Mouse (Mus musculus) liver, embryonic 16.5 days (tissue): Measurements from ENCODE around the gene Scgb1c1. TPM values are rescaled to one million over a fixed set of nuclear protein-coding genes. Genes with fewer than 3 reads are reported as not detected.

Experiments used
- ATAC-seq: fragments of 200-750 bp; cut with Nextera tagmentation; 2 replicates; pipeline ENCODE4 v1.8.0; 2017; ENCODE audit warnings: low read depth, mild to moderate bottlenecking, moderate number of reproducible peaks, moderate library complexity
- H3K27ac ChIP-seq: fragments of 300-500 bp; sonication (generic); 2 replicates; pipeline ENCODE4 v1.5.1; 2014; ENCODE audit warnings: mild to moderate bottlenecking, low read length
- H3K27me3 ChIP-seq: fragments of 300-500 bp; sonication (generic); 2 replicates; pipeline ENCODE4 v1.6.1; 2014; ENCODE audit warnings: low read depth, low read length, mixed read lengths; ENCODE audit not compliant: control insufficient read depth, insufficient read depth
- H3K36me3 ChIP-seq: fragments of 300-500 bp; sonication (generic); 2 replicates; pipeline ENCODE4 v1.6.1; 2014; ENCODE audit warnings: mild to moderate bottlenecking; ENCODE audit not compliant: control insufficient read depth, insufficient read depth
- H3K4me1 ChIP-seq: fragments of 300-500 bp; sonication (generic); 2 replicates; pipeline ENCODE4 v1.6.1; 2014; ENCODE audit warnings: low read depth, low read length, mixed read lengths; ENCODE audit not compliant: control insufficient read depth
- H3K4me2 ChIP-seq: fragments of 300-500 bp; sonication (generic); 2 replicates; pipeline ENCODE4 v1.6.1; 2014; ENCODE audit warnings: low read depth, low read length, mixed read lengths
- H3K4me3 ChIP-seq: fragments of 300-500 bp; sonication (generic); 2 replicates; pipeline ENCODE4 v1.5.1; 2014; ENCODE audit warnings: low read depth, mild to moderate bottlenecking, low read length
- H3K9ac ChIP-seq: fragments of 300-500 bp; sonication (generic); 2 replicates; pipeline ENCODE4 v1.6.1; 2014; ENCODE audit warnings: low read depth, low read length
- H3K9me3 ChIP-seq: fragments of 300-500 bp; sonication (generic); replicated peaks from 2 replicates; pipeline ENCODE4 v1.6.1; 2016; ENCODE audit warnings: low read length; ENCODE audit not compliant: control insufficient read depth
- WGBS: fragments of 180-500 bp; shearing (Covaris S2); extraction: QIAGEN DNeasy Blood & Tissue Kit; methylation state at CpG from one replicate; pipeline ENCODE4 v1.1.7; 2014; ENCODE audit not compliant: insufficient replicate concordance; 5-methylcytosine and 5-hydroxymethylcytosine counted together
- polyA plus RNA-seq: library from polyadenylated mRNA; unstranded; fragments of >200 nt; fragmentation: Nextera tagmentation; extraction: Ambion mirVana; gene quantifications from 2 replicates; pipeline ENCODE4 v1.2.1, GENCODE M21; 2015

Gene Scgb1c1
- polyA plus RNA-seq, 1 experiment from 2014 or later: not detected

DNA sequence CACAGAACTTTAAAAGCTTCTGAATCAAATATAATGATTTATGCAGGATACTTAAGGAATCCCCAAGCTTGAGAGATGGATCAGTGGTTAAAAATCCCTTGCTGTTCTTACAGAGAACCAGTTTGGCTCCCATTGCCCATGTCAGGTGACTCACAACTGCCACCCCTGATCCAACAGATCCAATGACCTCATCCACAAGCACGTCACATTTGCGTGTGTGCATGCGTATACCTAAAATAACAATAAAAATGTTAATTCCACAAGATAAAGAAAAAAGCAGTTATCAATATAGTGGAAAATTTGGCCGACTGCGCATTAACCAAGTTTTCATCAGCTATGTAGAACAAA is 24.1 kb upstream of the Scgb1c1 start:
- 61% methylated on average over 5 of the region's 5 CpGs for WGBS
- Histone ChIP-seq H3K27ac (no peak overlapping the region), H3K4me1 (no peaks in the 10 kb centered on the region; the same call in 1 of the 2 replicates), H3K27me3 (no peaks in the 10 kb centered on the region), H3K9ac (no peak overlapping the region), H3K4me3 (peak overlapping the region; percentile 48), H3K9me3 (no peaks in the 10 kb centered on the region), H3K36me3 (no peaks in the 10 kb centered on the region), H3K4me2 (peak overlapping the region; percentile 64)
- no peak for ATAC-seq

DNA sequence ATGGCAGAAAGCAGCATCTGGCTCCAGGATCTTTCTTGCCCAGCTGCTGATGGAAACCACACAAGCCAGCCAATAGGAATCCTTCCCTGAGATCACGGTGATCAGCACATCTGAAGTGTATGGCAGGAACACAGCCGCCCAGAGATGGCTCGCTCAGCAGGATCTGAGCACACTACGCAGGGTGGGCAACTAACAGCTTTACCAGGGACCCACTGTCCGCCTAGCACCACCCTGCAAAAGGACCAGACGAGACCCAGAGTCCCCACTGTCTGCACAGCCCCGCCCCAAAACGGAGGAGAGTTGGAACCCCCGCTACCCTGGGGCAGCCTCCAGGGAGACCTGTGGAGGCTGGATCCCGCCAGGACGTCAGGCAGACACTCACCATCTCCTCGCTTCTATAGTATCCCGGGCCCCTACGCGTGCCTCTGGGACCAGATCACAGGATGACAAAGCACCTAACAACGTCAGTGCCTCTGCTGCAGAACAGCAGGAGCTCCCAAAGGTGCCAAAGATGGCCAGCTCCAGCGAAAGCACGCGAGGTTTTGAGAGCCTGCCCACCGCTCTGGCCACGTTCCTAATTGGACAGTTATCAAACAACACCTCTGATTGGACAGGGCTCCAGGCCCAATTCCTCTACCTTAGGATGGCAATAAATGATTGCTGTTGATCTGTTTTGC is 23.6 kb upstream of the Scgb1c1 start, which contains the start of gene Zfp941:
Zfp941 (minus strand) TSS at position 526 of the 677 bp plus-strand sequence.
- peak within 1 kb of the TSS; percentile 64 for H3K4me2 ChIP-seq
- H3K4me3 ChIP-seq: peak within 1 kb of the TSS; percentile 48
- no peaks in the 10 kb centered on the region; the same call in 1 of the 2 replicates for H3K4me1 ChIP-seq
- peak within 1 kb of the TSS; percentile 39; the same call in 1 of the 2 replicates for H3K9ac ChIP-seq
- ATAC-seq: peak; percentile 35; the same call in 1 of the 2 replicates
- H3K36me3 ChIP-seq: no peaks in the 10 kb centered on the region
- no peaks in the 10 kb centered on the region for H3K27me3 ChIP-seq
- no peak within 1 kb of the TSS for H3K27ac ChIP-seq
- 3% methylated on average over 21 of the region's 21 CpGs for WGBS
- H3K9me3 ChIP-seq: no peaks in the 10 kb centered on the region

DNA sequence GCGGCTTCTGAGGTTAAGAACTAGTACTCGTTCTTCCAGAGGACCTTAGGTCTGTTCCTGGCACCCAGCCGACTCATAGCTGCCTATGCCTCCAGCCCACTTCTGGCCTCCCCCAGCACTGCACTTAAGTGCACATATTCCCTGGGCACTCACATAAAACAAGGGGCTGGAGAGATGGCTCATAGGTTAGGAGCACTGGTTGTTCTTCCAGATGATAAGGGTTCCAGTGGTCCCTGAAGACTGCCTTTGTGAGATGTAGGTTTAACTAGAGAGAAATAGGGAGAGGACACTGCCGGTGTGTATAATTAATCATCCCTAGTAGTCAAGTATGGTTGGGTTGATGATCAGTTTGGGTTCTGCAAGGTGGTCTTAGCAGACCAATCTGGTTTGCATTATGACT is 22.6 kb upstream of the Scgb1c1 start:
- no peak for ATAC-seq
- WGBS: 68% methylated on average over 4 of the region's 4 CpGs
- no peak overlapping the region for H3K4me3 ChIP-seq

DNA sequence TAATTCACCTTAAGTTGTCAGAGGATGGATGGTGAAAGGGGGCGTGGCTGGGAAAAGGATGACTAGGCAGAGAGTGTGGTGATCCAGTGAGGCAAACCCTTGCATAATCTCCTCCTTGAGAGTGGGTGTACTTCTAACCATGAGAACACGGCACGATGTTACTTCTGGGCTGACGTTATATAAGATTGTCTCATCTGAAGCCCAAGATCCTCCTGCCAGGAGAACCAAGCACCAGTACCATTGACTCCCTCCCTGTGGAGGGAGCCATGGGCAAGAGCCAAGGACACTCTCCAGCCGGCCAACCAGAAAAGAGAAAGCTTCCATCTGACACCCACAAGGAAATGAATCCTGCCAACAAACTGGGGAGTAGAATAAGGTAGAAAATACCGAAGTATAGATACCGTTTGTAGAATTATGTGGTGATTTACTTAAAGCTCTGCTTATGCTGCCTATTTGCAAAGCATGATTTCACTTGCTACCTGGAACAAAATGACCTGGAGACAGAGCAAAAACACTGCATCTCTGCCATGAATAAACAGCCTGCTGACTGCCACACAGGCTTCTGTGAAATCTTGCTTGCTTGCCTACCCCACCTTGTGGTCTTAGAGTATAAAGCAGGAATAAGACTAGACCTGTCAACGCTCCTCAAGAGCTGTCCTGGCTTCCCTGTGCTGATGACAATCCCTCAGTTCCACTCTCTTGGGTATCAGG is 17.0 kb upstream of the Scgb1c1 start:
- no peaks in the 10 kb centered on the region for H3K27me3 ChIP-seq
- H3K9ac ChIP-seq: no peak overlapping the region
- peak; percentile 48; the same call in 1 of the 2 replicates for ATAC-seq
- no peak overlapping the region for H3K27ac ChIP-seq
- no peaks in the 10 kb centered on the region for H3K4me1 ChIP-seq
- WGBS: 25% methylated on average over 8 of the region's 8 CpGs
- 0 out of 2 replicates have a peak overlapping the region, but pooled peaks have one; percentile 12 for H3K4me2 ChIP-seq
- no peak overlapping the region for H3K4me3 ChIP-seq
- no peaks in the 10 kb centered on the region for H3K9me3 ChIP-seq
- no peaks in the 10 kb centered on the region for H3K36me3 ChIP-seq

More for the DNA sequence above, 22.6 kb upstream of the Scgb1c1 start:
- no peak overlapping the region for H3K4me2 ChIP-seq
- no peak overlapping the region for H3K27ac ChIP-seq
- no peaks in the 10 kb centered on the region for H3K27me3 ChIP-seq
- H3K4me1 ChIP-seq: no peaks in the 10 kb centered on the region; the same call in 1 of the 2 replicates
- H3K36me3 ChIP-seq: no peaks in the 10 kb centered on the region
- no peaks in the 10 kb centered on the region for H3K9me3 ChIP-seq
- H3K9ac ChIP-seq: no peak overlapping the region

DNA sequence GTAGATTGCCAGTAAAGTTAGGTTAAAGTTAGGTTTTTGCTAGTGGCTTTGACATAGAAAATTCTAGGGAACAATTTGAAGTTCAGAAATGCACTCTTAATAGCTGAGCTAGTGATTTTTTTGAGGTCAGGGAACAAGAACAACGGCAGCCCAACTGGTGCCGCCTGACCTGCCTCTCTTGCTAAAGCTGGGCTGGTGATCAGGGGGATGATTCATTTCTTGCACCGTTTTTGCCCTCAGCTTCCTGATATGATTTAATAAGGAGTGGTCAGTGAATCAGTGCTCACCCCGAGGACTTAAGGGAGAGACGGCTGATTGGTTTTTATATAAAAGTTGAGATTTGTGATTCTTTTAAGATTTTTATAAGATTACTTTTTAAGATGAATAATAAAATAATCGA is 13.9 kb upstream of the Scgb1c1 start:
- Histone ChIP-seq H3K27me3 (no peaks in the 10 kb centered on the region), H3K36me3 (no peaks in the 10 kb centered on the region), H3K27ac (no peak overlapping the region), H3K4me3 (no peak overlapping the region), H3K4me1 (no peaks in the 10 kb centered on the region; the same call in 1 of the 2 replicates), H3K9me3 (no peaks in the 10 kb centered on the region), H3K9ac (no peak overlapping the region), H3K4me2 (no peak overlapping the region)
- WGBS: 48% methylated on average over 6 of the region's 6 CpGs
- no peak for ATAC-seq

DNA sequence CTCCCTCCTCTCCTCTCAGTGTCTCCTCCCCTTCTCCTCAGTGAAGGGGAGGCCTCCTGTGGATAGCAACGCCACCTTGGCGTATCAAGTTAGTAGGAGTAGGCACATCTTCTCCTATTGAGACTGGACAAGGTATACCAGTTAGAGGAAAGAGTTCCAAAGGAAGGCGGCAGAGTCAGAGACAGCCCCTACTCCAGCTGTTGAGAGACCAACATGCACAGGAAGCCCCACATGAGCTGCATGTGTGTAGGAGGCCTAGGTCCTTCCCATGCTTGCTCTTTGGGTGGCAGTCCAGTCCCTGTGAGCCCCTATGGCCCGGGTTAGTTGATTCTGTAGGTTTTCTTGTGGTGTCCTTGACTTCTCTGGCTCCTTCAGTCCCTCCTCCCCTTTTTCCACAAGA is 12.0 kb upstream of the Scgb1c1 start:
- no peak overlapping the region for H3K4me2 ChIP-seq
- no peak for ATAC-seq
- H3K27me3 ChIP-seq: no peaks in the 10 kb centered on the region
- no peak overlapping the region for H3K9ac ChIP-seq
- no peak overlapping the region for H3K4me3 ChIP-seq
- 61% methylated on average over 4 of the region's 4 CpGs for WGBS
- H3K27ac ChIP-seq: no peak overlapping the region
- H3K36me3 ChIP-seq: no peaks in the 10 kb centered on the region
- no peaks in the 10 kb centered on the region for H3K9me3 ChIP-seq
- no peaks in the 10 kb centered on the region; the same call in 1 of the 2 replicates for H3K4me1 ChIP-seq

DNA sequence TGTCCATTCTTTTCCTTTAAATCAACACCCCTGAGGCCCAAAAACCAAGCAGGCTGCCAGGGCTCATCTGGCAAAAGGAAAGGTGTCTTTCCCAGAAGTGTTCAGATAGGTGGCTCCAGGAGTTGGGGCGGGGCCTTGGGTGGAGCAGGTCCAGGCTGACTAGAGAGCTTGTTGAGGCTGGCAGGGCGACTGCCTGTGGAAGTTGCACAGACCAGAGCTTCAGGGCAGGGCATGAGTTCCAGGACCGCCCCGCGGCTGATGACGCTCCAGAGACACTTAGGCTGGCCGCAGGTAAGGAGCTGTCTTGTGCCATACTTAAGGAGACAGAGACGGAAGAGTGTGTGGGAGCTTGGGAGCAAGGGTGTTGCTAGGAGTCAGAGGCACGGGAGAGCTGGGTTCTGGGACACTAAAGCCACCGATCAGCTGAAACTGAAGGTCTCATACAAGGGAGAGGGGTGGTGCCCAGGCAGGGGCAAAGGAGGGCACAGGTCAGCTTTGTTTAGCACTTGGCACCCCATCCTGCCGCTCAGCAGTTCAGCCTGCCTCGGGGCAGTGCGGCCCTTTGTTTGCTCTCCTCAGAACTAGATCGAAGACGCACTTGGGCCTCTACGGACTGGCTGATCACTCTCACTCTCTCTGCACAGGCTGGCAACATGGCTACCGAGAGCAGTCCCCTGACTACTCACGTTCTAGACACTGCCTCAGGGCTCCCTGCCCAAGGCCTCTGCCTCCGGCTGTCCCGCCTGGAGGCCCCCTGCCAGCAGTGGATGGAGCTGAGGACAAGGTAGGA is 10.2 kb upstream of the Scgb1c1 start, which contains the start of gene Urah:
Urah (plus strand) TSS at position 51 of the 790 bp plus-strand sequence.
- 43% methylated on average over 20 of the region's 20 CpGs for WGBS
- H3K27ac ChIP-seq: peak within 1 kb of the TSS; percentile 2; the same call in 1 of the 2 replicates
- peak; percentile 62 for ATAC-seq
- H3K36me3 ChIP-seq: no peaks in the 10 kb centered on the region
- H3K4me2 ChIP-seq: peak within 1 kb of the TSS; percentile 23; the same call in 1 of the 2 replicates
- H3K9ac ChIP-seq: peak within 1 kb of the TSS; percentile 19; the same call in 1 of the 2 replicates
- no peaks in the 10 kb centered on the region for H3K9me3 ChIP-seq
- no peaks in the 10 kb centered on the region for H3K27me3 ChIP-seq
- H3K4me1 ChIP-seq: no peaks in the 10 kb centered on the region; the same call in 1 of the 2 replicates
- H3K4me3 ChIP-seq: peak within 1 kb of the TSS; percentile 15

DNA sequence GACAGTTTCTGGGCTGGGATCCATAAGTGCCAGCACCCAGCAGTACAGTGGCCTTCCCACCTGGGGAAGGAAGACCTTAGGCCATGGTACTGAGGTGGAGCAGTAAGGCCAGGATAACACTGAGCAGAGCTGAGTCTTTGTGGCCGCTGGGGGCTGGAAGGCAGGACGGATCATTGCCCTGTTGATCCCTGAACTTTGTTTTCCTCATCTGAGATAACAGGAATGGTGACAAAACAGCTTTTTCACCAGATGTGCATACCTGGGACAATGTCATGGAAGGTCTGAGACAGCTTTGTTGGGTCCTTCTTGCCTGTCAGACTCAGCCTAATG is 9.6 kb upstream of the Scgb1c1 start:
- Histone ChIP-seq H3K36me3 (no peaks in the 10 kb centered on the region), H3K4me3 (peak overlapping the region; percentile 15; the same call in 1 of the 2 replicates), H3K27ac (peak overlapping the region; percentile 2; the same call in 1 of the 2 replicates), H3K9me3 (no peaks in the 10 kb centered on the region), H3K4me2 (peak overlapping the region; percentile 23; the same call in 1 of the 2 replicates), H3K9ac (peak overlapping the region; percentile 19; the same call in 1 of the 2 replicates), H3K27me3 (no peaks in the 10 kb centered on the region), H3K4me1 (no peaks in the 10 kb centered on the region; the same call in 1 of the 2 replicates)
- ATAC-seq: peak; percentile 51
- whole genome bisulfite sequencing: 56% methylated on average over 2 of the region's 2 CpGs
